Mouse (Mus musculus): Measurements from ENCODE around the gene Mybbp1a.

The Mybbp1a gene

GRCm38 (mm10) chr11:72447475-72447874 is 6.3 kb downstream of the Mybbp1a start:
- no peak for DNase-seq

- DNase-seq = no peak
Measured at GRCm38 (mm10) chr11:72452140-72452665, 11.0 kb downstream of the Mybbp1a start.

- no peak for DNase-seq
Measured at GRCm38 (mm10) chr11:72453105-72453953, 12.2 kb downstream of the Mybbp1a start.

DNA sequence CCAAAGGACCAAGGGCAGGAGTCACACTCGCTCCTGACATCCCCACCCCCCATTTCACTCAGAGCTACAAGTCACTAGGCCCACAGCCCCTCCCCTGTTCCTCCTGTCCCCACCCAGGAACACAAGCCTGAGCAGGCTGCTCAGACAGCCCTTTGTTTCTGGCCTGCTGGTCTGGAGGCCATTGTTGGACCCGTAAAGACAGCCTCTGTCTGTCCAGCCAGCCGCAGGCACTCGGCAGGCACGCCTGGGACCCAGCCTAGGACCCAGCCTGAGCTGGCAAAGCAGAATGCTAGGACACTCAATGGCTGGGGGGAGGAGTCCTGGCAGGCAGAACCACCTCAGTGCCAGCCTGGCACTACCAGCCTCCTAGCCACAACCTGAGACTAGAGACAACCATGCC is 14.5 kb downstream of the Mybbp1a start:
- DNase-seq = peak; percentile 27

DNA sequence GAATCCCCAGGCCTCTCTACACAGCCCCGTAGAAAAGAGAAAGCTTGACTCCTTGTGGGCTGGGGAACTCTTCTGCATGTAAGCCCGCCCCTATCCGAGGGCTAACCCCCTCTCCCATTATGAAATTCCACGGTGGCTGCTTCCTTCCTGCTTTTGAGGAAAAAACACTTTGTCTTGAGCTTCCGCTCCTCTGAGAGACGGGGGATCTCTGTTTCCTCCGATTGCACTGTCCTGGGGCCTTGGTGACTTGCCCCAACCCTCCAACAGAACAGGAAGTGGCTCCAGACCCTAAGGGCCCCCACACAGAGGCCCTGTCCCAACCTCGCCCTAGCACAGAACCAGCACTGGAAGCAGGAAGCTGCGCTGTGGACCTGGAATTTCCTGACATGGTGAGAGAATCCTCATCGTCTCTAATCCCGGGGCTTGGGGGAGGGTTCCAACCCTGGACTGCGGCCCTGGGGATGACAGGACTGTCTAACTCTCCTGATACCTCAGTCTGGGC is 16.9 kb downstream of the Mybbp1a start:
- peak; percentile 71 for DNase-seq

DNA sequence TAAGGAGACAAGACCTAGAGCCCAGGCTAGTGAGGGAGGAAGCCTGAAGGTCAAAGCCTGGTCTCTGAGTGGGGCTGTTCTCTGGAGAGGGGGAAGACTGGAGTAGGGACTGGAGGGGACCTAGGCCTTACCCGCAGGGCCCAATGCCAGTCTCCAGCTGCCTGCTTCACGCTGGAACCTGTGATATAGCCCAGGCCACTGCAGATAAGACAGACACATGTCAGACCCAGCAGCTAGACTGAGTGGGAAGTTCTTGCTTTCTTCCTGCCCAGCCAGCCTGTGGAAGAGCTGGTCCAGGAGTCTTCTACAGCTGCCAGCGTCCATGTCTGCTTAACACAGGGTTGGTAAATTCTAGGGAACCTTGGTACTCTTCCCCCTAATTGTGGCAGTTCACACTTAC is 17.3 kb downstream of the Mybbp1a start:
- DNase-seq = no peak

DNA sequence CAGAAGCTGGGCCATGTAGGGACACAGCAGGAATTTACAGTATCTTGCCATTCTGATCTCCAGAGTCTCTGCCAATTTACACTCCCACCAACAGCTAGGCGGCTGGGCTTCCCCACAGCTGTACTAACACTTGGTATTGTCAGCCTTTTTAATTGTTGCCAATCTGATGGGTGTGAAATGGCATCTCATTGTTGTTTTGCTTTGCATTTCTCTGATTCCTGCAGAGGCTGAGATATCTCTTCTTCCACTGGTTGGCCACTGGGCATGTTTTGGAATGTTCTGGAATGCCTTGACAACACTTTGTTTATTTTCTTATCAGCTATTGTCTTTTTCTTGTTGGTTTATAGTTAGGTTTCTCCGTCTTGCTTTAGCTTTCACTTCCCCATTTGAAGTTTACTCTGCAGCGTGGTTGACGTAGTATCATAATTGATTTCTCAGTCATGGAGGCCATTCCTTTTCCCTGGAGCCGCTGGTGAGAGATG is 20.4 kb downstream of the Mybbp1a start:
- peak; percentile 43 for DNase-seq

- no peak for DNase-seq
Measured at GRCm38 (mm10) chr11:72464821-72465220, 23.7 kb downstream of the Mybbp1a start.

DNA sequence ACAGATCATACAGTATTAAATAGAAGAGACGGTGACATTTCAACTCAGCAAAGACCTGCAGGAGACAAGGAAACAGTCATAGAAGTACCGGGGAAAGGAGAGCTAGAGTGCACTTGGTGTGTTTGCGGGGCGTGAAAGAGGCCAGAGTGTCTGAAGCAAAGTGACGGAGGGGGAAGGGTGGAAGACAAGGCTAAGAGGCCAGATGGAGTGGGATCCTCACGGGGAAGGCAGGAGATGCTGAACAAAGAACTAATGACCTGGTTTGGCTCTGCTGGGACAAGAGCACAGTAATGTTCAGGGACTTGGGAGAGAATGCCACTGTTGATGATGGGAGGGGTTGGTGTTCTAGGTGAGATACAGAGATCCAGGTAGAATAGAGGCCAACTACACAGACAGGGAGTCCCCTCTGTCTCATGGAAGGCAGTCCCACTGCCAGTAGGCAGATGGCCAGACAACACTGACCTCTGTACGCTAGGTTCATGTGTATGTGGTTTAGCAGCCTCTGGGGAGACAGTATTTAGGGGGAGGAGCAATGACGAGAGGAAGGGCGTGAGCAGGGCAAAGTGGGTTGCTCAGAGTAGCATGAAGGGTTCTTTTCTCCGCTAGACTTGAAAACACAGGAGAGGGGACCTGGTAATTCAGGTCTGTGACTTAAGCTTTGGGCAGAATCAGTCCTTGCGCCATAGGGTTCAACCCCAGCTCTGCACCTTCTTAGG is 25.0 kb downstream of the Mybbp1a start:
- DNase-seq = peak; percentile 74

DNA sequence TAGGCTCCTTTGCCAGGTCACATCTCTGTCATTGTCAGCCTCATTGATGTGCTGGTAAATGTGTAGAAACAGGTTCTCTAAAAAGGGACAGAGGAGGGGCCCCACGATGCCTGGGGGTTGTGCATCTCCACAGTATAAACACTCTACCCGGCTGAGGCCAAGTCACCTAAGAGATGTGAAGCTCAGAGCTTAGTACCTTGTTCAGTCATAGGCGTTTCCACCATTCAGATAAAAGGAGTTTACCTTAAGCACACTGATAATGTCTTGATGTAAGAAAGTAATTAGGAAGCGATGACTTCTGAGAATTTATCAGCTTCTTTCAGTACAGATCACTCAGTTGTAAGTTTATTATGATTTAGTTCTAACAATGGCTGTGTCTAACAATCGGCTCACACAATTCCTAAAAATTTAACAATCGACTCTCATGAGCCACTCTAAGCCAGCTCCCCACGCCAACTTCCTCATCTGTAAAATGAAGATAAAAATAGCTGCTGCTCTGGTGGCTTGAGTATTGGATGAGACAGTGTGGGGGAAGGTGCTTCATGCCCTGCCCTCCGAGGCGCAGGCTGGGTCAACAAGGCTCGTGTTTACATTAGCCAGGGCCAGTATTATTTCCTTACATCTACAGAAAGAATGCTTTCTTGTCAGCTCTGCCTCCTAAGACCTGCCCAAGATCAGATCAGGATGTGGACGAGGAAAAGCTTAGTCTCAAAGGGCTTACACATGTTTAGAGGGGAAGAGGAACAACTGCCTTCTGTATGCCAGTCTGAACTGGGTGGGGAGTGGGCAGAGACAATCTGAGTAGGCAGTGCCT is 25.7 kb downstream of the Mybbp1a start:
- peak; percentile 86 for DNase-seq

GRCm38 (mm10) chr11:72468525-72468924 is 27.4 kb downstream of the Mybbp1a start:
- DNase-seq = no peak

- DNase-seq = peak; percentile 95
Measured at GRCm38 (mm10) chr11:72469217-72469616, 28.1 kb downstream of the Mybbp1a start.

GRCm38 (mm10) chr11:72470004-72470403 is 28.8 kb downstream of the Mybbp1a start:
- DNase-seq = peak; percentile 32

GRCm38 (mm10) chr11:72471381-72471780 is 30.2 kb downstream of the Mybbp1a start:
- DNase-seq = no peak

GRCm38 (mm10) chr11:72473540-72473939 is 32.4 kb downstream of the Mybbp1a start:
- DNase-seq = no peak

DNA sequence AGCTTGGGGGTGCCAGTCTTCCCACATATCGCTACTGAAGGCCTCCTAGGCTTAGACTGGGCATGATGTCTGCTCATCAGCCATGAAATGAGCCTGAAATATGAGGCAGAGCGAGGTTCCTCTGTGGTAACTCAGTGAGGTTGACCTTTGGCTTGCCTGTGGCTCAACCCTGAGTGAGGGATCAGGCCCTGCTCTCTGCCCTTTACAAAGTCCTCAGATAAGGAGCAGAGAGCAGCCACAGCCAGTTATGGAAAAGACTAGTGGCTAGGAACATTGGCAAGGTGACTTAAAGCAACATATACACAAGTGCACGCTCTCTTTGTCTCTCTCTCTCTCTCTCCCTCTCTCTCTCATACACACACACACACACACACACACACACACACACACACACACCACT is 33.8 kb downstream of the Mybbp1a start:
- no peak for DNase-seq

DNA sequence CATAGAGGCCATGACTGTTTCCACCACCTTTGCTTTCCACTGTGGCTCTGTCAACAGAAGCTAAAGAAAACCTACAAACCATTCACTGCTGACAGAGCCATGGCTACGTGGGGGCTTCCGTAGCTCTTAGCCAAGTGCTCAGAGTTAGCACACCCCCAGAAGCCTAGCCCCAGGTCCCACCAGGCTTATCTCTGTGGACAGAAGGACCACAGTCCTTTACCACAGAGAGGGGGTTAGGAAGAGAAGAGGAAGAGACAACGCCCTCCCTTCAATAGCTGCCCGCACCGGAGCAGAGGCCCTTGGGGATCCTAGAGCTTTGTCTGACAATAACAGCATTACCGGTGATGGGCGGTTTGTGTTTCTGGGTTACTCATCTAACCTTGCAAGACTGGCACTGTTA is 34.3 kb downstream of the Mybbp1a start:
- DNase-seq = no peak

DNA sequence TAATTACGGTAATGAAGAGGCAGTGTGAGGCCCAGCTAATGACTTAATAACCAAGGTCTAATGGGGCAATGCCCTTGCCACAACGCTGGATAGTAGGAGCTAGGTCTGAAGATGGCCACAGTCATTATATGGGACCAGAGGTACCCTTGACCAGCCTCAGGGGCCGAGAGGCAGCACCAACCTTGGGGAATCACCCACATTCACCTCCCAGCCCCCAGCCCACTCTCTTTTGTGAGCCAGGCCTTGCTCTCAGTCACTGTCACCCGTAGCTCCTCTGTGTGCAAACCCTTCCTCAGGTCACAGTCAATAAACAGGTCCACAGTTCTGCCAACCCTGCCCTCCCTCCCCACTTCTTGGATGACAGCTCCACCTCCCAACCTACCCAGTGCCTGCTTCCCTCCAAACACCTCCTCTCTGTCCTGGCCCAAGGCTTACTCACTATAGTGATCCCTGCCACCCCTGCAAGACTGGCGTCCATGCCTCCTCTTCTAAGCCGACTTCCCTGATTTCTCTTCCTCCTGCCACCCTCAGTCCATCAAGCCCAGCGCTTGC is 35.0 kb downstream of the Mybbp1a start:
- no peak for DNase-seq

GRCm38 (mm10) chr11:72477182-72477581 is 36.0 kb downstream of the Mybbp1a start:
- no peak for DNase-seq

DNA sequence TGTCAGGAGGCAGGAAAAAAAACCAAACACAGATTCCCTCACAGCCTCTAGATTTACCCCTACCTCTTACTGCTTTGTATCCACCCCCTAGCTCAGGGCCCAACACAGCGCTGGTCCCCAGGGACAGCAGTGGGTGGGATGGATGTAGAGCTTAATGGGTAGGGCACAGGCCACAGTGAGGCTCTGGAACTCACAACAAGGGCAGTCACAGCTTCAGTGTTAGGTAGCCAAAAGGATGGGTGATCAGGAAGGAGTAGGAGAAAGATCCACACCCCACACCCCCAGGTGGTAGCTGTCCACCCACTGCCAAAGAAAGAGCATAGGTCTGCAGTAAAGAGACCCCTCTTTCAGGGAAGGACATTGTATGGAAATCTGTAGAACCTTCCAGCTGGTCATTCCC is 36.5 kb downstream of the Mybbp1a start:
- DNase-seq = no peak

DNA sequence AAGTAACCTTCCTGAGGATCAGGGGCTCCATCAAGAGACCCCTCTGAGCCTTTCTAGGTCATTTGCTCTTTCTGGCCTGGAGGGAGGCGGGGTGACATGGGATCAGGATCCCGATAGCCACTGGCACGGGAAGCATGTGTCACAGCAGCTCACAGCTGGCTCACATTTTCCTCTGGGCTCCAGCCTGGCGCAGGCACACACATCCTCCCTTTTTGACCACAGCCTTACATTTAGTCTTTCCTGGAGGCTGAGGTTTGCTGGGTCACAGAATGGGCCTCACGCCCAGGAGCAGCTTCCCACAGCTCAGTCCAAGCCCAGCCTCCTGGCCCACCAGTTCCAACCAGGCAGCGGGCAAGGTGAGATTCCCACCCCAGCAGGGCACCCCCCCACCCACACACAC is 37.1 kb downstream of the Mybbp1a start:
- no peak for DNase-seq

DNA sequence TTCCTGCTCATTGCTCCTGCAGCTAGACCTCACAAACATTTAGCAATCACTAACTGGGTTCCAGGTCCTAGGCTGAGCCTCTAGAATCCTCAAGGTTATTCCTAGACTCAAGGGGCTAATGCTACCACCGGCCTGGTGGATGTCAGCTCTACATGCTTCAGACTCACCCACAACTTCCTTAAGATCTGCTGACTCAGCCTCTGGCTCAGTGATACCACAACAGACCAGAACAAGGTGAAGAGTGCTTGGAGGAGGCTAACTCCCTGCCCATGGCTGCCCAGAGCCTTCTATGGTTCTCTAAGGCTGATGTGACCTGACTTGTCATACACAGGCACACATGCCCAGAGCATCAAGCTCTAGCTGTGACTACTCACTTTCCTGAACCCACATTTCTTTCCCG is 38.3 kb downstream of the Mybbp1a start:
- DNase-seq = no peak
